Mouse (Mus musculus) heart, postnatal 4 days (tissue): Measurements from ENCODE around the gene Ube4b. TPM values are rescaled to one million over a fixed set of nuclear protein-coding genes. Genes with fewer than 3 reads are reported as not detected.
A peak's percentile ranks its signal among the peaks of the same experiment; 100 is the strongest.

Source experiments
- DNase-seq: peaks from one replicate; pipeline ENCODE4 v3.0.0; 2021
- total RNA-seq, 2 experiments: library from RNA; stranded (reverse); gene quantifications; 2 replicates each; pipeline ENCODE4 v1.2.3; 2021

Ube4b gene
- total RNA-seq, 2 experiments from 2014 or later, result 59.9 to 61.8 TPM

- DNase-seq, result no peak
These were observed 90.2 kb downstream of the Ube4b start for GRCm38 (mm10) chr4:149336302-149336701.

GRCm38 (mm10) chr4:149334881-149335280 lies 91.7 kb downstream of the Ube4b start:
- no peak for DNase-seq

GRCm38 (mm10) chr4:149332726-149333125 lies 93.8 kb downstream of the Ube4b start:
- no peak for DNase-seq

DNA sequence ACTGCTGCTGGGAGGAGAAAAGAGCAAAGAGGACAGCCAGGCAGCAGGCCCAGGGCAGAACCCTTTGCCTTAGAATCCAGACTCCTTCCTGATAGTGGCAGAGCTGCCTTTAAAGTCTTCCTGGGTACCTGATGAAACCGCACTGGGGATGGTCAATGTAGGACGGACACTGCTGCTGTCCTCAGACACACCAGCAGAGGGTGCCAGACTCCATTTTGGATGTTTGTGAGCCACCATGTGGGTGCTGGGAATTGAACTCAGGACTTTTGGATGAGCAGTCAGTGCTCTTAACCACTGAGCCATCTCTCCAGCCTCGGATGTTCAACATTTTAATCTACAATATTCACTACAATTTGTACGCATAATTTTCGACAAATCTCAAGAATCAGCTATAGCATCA lies 96.1 kb downstream of the Ube4b start:
- no peak for DNase-seq

GRCm38 (mm10) chr4:149328735-149329134 lies 97.8 kb downstream of the Ube4b start:
- no peak for DNase-seq

DNA sequence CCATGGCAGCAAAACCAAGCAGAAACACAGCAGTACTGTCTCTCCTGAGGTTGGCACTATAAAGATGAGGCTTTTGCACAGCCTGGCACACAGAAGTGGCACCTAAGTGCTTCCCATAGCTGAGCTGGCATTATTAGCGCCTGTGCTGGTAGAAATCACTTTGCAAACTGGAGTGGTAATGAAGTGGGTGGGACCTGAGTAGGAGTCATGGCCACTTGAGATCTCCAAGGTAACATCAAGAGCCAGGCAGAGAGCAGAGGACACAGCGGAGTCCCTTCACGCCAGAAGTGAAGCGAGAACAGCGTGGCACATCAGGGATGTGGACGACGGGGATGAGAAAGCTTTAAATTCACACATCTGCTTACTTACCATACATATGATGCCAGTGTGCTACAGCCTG lies 99.3 kb downstream of the Ube4b start:
- DNase-seq, result no peak

DNA sequence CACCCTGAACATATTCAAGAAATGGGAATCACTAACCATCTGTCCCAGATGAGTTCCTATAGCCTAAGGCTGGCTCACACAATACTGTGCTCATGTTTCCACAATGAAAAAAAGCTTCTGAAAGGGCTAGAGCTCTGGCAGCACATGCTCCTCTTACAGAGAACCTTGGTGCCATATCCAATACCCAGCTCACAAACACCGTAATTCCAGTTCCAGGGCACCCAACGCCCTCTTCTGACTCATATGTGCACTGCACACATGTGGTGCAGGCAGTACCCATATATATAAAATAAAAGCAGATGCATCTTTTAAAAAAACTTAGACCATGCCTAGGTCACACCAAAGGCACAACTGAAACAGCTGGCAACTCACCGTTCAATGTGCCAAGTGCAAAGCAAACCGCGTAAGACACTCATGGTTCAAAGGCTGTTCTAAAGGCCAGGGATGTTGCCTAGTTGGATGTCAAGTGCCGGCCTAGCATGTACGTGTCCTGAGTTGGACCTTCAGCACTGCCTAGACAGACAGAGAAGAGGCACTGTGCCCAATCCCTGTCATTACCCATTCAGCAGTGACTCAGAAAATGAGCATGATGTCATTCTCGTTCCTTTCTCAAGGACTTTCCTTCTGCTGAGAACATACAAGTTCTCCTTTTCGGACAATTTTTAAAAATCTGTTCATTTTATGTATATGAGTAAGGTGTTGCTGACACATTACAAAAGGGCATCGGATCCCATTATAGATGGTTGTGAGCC lies 101.0 kb downstream of the Ube4b start:
- DNase-seq, result peak; percentile 71

- DNase-seq, result peak; percentile 73
These were observed 102.8 kb downstream of the Ube4b start for GRCm38 (mm10) chr4:149323730-149324129.

DNA sequence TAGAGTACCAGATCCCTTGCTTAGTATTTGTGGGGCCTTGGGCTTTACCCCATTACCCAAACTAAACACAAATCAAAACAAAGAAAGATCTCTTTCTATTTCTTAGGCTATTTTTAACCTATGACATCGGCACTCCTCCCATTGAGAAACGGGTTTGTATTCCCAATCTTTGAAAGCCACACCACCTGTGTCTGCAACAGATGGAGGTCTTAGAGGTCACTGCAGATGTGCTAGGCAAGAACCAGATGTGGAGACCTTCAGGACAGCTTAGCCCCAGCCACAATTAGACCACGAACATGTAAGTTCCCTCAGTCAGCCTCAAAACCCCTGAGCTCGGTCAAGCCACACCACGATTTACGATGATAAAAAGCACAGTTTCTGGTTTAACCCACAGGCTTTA lies 103.8 kb downstream of the Ube4b start:
- DNase-seq, result no peak

- DNase-seq, result no peak
These were observed 104.3 kb downstream of the Ube4b start for GRCm38 (mm10) chr4:149322286-149322685.

DNA sequence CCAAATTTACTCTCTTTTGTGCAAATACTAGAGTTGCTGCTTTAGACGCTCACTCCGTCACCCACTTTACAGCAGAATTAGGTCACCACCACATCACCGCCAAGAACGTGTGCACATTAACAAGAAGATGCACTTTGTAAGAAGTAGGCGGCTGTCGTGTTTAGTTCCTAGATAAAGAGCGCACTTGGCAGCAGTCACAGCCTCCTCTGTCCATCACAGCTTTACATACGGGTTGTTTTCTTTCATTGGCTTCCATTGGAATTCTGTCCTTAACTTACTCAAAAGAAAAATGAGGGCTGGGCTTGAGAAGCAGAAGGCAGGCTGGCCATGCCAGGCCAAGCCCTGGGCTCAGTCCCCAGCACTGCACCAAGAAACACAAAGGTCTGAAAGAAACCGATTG lies 107.5 kb downstream of the Ube4b start:
- DNase-seq, result no peak

GRCm38 (mm10) chr4:149317387-149317786 lies 109.2 kb downstream of the Ube4b start:
- DNase-seq, result no peak

- no peak for DNase-seq
These were observed 112.2 kb downstream of the Ube4b start for GRCm38 (mm10) chr4:149314275-149314837.

DNA sequence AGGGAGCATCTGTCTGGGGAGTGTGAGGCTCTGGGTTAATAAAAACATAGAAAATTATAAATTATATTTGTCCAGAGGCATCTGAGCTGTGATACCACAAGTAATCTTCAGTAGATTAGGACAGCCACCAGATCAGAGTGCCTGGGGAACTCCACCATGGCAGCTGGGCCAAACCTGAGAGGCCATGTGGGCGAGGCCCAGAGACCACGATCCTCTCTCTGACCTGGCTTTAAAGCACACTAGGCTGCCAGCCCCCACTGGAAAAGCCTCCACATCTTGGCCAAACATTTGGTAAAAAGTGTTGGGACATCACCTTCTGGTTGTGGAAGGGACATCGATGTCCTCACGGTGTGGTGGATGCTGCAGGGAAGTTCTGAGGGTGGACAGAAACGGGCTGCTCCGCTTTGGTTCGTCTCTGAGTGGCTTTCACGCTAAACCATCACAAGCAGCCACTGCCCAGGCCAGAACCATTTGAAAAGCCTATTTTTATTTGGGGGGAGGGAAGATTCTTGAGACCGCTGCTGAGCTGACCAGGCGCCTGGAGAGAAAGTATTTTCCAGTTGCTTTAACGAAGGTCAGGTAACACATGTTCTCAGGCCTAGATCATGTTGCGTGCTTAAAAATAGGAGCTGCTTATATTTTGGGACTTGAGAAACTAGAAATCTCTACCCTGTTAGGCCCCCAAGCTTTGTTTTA lies 112.8 kb downstream of the Ube4b start:
- DNase-seq, result no peak

- DNase-seq, result no peak
These were observed 114.6 kb downstream of the Ube4b start for GRCm38 (mm10) chr4:149311996-149312395.

DNA sequence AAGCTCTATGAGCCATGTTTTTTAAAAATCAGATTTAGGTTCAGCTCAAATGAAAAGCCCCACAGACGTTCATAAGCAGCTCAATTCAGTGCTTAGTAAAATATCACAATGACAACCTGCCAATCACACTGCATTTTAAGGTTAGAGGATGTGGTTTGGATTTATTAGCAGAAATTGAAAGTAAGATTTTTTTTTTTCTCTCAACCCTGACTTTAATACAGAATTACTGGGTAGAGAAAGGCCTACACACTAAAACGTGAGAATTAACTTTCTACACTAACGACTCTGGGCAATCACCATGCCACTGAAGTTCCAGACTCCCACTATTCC lies 118.1 kb downstream of the Ube4b start:
- DNase-seq, result no peak

DNA sequence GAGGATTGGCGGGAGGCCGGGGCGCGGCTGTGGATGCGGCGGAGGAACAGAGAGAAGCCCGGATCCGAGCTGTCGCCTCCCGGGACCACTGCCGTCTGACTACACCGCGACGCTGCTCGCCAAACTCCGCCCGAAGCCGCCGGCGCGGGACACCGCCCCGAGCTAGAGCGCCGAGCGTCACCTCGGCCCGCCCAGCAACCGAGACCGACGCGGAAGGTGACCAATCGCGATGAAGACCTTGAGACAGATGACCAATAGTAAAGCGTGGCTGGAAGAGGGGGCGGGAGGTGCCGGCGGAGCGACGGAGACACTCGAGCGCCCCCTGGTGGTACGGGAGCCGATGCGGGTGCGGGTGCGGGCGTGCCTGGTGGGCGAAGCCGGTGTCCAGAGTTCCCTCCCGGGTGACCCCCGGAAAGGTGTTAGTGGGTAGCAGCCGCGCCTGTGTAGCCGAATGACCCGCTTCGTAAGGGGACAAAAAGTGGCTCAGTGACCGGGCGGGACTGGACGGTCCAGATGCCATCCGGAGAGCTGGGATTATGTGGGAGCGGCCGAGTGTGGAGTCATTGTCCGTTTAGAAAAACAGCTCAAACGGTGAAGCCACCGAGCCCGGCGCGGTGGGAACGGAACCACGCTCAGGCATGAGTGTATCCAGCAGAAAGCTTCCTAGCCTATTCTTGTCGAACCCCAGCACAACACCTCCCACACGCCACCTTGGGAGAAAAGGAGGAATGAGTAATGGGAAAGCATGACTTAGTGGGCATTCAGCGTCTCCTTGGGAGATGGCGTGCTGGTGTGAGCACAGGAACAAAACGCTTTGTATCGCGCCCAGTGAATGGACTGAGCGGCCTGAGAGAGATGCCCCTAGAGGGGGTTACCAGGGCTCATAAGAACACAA lies 118.7 kb downstream of the Ube4b start, which contains the start of gene Kif1b:
Gene Kif1b (minus strand): TSS at position 98 of the 895 bp plus-strand sequence.
- DNase-seq, result peak; percentile 100

DNA sequence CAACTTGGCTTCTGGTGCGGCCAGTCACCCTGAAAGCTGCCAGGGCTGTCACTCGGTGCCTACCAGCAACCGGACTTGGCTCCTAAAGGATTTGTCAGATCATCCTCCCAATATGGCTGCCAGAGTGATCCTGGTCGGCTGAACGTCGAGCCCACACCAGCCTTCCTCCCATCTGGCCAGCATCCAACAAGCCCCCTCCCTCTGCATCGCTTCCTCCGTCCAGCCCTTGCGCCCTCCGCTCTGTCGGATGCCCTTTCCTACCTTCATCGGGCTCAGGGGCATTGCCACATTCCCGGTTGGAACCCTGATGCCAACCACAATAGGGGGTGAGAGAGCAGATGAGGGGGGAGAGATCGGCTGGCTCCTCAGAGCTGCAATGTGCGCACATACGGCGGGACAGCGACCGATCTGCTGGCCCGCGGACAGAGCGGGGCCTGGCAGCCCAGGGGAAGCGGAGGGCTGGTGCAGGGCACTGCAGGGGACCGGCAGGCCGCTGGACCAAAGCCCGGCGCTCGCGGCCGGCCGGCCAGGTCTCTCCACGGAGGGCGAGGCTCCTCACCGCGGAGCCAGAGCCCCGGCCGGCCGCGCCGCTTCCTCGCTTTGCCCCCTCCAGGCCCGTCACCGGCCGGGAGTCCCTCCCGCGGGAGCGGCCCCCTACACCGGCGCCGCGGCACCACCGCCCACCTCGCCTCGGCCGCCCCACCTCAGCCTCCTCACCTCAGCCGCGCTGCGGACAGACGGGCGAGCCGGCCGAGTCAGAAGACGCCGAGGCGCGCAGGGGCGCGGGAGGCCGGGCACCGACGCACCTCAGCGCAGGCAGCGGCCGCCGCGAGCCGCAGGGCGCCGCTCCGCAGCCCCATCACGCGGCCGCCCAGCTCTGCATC lies 119.6 kb downstream of the Ube4b start:
- peak; percentile 86 for DNase-seq

- no peak for DNase-seq
These were observed 120.5 kb downstream of the Ube4b start for GRCm38 (mm10) chr4:149305761-149306711.

DNA sequence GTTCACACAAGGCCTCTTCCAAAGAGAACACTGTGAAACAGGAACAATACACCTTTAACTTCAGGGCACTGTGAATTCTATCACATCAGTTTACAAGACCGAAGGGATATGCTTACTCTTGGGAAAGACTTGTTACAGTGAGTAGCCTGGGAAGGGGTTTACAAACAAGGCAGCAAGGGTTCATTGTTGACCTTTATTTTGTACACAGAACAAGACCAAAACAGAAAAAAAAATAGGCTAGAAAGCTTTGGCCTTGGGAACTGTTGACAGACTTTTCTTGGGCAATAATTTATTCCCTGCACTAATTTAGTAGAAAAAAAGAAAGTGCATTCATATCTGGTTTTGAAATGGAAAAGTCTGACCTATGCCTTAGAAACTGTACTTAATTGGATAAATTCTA lies 122.1 kb downstream of the Ube4b start:
- DNase-seq, result no peak

DNA sequence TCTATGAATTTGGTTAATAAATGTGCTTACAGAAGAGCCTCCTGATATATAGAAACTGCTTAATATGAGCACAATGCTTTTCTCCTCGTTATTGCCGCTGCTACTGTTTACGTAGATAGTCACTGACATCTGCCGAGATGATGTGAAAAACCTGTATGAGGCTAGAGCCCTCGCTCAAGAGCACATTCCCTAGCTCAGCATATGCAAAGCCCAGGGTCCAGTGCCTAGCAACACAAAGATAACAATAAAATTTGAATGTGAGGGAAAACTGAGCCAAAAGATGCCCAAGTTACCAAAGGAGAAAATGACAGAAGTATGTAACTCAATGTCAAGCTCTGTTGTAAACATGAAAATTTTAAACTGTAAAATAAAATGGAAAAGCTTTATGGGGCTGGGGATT lies 123.0 kb downstream of the Ube4b start:
- DNase-seq, result no peak
